Mouse (Mus musculus): ENCODE data around the gene Sf3a1.

The Sf3a1 gene

GRCm38 (mm10) chr11:4219317-4219751 is 59.2 kb downstream of the Sf3a1 start:
- peak; percentile 36 for DNase-seq

DNA sequence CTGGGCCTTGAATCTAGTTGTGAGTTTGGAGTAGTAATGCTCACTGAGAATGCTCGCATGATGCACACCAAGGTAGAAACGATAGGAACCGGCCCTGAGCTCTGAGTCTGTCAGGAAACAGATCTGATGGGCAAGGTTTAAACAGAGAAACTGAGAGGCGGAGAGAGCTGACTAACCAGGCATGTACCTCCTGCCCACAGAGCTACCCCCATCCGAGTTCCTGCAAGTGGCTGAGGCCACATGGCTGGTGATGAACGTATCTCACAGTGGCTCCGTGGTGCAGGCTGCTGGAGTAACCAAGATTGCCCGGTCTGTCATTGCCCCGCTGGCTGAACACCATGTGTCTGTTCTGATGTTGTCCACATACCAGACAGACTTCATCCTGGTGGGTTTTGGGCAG is 59.8 kb downstream of the Sf3a1 start:
- no peak for DNase-seq

DNA sequence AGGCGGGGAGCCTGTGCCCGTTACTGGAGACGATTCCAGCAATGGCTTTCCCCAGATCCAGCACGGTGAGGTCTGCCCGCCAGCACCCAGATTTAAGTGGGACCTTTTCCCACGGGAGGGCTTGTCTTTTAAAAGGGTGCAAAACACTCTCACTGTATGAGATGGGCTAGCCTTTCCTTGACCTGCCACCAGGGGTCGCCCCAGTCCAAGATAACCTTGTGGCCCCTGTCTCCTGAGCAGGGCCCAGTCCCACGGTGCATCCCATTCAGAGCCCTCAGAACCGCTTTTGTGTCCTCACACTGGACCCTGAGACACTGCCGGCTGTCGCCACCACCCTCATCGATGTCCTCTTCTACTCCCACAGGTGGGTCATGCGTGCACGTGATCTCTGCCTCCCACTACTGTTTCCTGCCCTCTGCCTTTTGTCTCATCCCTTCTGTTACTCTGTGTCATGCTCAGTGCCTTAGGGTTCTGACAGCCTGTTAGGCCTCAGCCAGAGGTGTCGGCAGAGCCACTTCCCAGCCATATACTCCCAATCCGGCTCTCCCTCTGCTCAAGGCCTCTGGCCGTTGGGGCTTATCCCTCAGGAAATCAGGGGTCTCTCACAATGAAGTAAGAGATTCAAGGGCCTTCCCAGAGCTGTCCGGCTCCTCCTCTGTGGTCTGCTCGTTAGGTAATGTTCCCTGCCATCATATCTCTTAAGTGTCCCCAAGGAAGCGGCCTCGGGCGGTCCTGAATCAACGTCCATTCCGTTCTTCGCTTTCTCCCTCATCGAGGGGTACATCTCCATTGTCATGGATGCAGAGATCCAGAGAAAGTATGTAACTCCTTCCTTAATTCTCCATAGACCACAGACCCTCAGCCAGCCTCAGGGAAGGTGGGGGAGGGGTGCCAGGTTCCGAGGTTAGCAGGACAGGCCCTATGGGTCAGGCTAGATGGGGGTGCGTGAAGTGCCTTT is 60.6 kb downstream of the Sf3a1 start:
- peak; percentile 87 for DNase-seq

- no peak for DNase-seq
These were observed 62.1 kb downstream of the Sf3a1 start for GRCm38 (mm10) chr11:4222046-4222950.

- no peak for DNase-seq
These were observed 63.4 kb downstream of the Sf3a1 start for GRCm38 (mm10) chr11:4223393-4224188.

DNA sequence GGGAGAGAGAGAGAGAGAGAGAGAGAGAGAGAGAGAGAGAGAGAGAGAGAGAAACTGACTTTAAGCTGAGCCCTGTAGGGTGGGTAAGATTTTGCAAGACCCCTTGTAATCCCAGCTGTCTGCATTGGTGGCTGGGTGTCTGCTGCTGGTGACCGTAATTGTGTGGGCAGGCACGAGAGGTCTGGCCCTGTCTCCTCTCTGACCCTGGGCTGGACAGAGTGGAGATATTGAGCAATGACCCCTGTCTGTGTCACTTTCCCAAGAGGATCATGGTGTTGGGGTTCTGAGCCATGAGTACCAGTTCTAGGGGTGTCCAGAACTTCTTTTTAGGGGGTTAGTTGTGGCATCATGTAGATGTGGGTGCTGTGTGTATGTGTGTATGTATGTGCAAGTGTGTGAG is 64.1 kb downstream of the Sf3a1 start:
- DNase-seq, result no peak

GRCm38 (mm10) chr11:4226569-4227325 is 66.6 kb downstream of the Sf3a1 start:
- DNase-seq, result no peak

GRCm38 (mm10) chr11:4228463-4228862 is 68.3 kb downstream of the Sf3a1 start:
- no peak for DNase-seq

GRCm38 (mm10) chr11:4229841-4230240 is 69.7 kb downstream of the Sf3a1 start:
- no peak for DNase-seq

- DNase-seq, result no peak
These were observed 71.3 kb downstream of the Sf3a1 start for GRCm38 (mm10) chr11:4231435-4231834.
